Mouse (Mus musculus): ENCODE data around the gene Shc3. TPM values are rescaled to one million over a fixed set of nuclear protein-coding genes. Genes with fewer than 3 reads are reported as not detected.

Gene Shc3
- total and polyA plus RNA-seq, 2 experiments from 2014 or later: 9.1 to 111 TPM

DNA sequence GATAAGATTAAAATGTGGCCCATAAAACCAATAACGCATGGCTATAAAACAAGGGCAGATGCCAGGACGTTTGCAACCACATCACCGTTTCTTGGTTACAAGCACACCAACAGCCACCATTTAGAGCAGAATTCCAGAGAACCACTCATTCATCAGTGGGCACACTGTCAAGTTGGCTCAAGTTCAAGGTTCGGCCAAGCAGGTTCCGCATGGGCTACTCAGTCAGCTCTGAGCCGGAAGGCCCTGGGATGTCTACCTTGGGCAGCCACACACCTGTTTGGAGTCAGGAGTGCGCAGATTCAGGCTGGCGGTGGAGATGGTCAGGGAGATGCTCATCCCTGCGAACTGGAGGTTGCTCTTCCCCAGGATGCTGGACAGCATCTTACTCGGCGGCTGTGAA lies 89.4 kb downstream of the Shc3 start:
- DNase-seq (ENCODE audit: low spot score) (peak; percentile 57), ATAC-seq (no peak)
- no peaks in the 10 kb centered on the region for H3K36me3 ChIP-seq (ENCODE audit: insufficient read depth, low read length)
- H3K9me3 ChIP-seq (ENCODE audit: low read length): no peaks in the 10 kb centered on the region
- no peak overlapping the region for H3K27ac ChIP-seq
- H3K4me1 ChIP-seq (ENCODE audit: insufficient read depth, low read length): no peaks in the 10 kb centered on the region; the same call in 1 of the 2 replicates
- no peak overlapping the region for H3K4me2 ChIP-seq (ENCODE audit: low read depth, low read length)
- TF ChIP-seq CTCF (IDR thresholded peaks at IDR 0.05; ENCODE audit: low read depth): no peak
- no peaks in the 10 kb centered on the region for H3K27me3 ChIP-seq (ENCODE audit: insufficient read depth, low read length)
- WGBS: 63% methylated on average over 11 of the region's 11 CpGs
- H3K4me3 ChIP-seq (ENCODE audit: low read length): no peak overlapping the region
- H3K9ac ChIP-seq (replicated peaks; ENCODE audit: low read length): no peak overlapping the region

DNA sequence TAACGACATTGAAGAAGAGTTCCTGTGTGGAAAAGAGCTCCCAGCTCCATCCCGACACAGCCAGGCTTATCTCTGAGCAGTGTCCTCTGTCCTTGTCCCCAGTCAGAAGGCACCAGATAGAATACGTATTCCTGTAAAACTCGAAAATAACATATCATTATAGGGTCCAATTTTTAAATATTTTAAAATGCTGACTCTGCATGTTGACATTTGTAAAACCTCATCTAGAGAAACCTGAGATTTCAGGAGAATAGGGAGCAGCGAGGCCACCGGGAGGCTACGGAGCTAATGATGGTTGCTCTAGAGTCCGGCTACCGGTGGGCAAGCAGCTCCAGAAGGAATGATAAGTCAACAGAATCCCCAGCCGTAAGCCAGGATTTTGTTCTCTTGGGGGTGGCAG lies 92.2 kb downstream of the Shc3 start:
- H3K4me2 ChIP-seq (ENCODE audit: low read depth, low read length): no peak overlapping the region
- peak overlapping the region; percentile 20; the same call in 1 of the 2 replicates for H3K27ac ChIP-seq
- no peaks in the 10 kb centered on the region; the same call in 1 of the 2 replicates for H3K4me1 ChIP-seq (ENCODE audit: insufficient read depth, low read length)
- no peak for ATAC-seq
- no peaks in the 10 kb centered on the region for H3K9me3 ChIP-seq (ENCODE audit: low read length)
- 84% methylated on average over 10 of the region's 10 CpGs for WGBS
- H3K4me3 ChIP-seq (ENCODE audit: low read length): no peak overlapping the region
- H3K27me3 ChIP-seq (ENCODE audit: insufficient read depth, low read length): no peaks in the 10 kb centered on the region
- no peak for DNase-seq (ENCODE audit: low spot score)
- H3K9ac ChIP-seq (replicated peaks; ENCODE audit: low read length): no peak overlapping the region
- no peak for TF ChIP-seq CTCF (IDR thresholded peaks at IDR 0.05; ENCODE audit: low read depth)
- H3K36me3 ChIP-seq (ENCODE audit: insufficient read depth, low read length): no peaks in the 10 kb centered on the region

DNA sequence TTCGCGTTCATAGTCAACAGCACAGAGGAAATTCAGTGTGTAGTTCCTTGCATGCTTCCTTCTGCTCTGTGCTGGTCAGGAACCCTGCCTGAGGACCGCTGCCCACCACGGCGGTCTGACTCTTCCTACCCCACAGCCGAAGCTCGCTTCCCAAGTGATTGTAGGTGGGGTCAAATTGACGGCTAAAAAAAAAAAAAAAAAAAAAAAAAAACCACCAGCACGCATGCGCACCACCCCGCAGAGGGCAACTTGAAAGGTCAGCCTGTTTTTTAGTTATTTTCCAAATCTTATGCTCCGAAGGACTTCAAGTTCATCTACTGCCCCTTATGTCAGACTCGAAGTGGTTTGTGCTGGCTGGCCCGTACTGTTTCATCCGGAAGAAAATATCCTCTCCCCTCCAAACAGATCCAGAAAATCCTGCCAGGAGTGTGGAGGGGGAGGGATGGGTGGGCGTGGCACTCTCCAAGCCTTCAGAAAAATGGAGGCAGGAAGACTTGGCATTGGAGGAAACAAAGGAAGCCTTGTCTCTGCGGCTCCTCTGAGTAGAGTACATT lies 100.4 kb downstream of the Shc3 start:
- Histone ChIP-seq H3K4me1 (ENCODE audit: insufficient read depth, low read length) (no peaks in the 10 kb centered on the region), H3K9ac (replicated peaks; ENCODE audit: low read length) (no peak overlapping the region), H3K27me3 (ENCODE audit: insufficient read depth, low read length) (no peaks in the 10 kb centered on the region), H3K4me2 (ENCODE audit: low read depth, low read length) (no peak overlapping the region), H3K9me3 (ENCODE audit: low read length) (no peaks in the 10 kb centered on the region), H3K36me3 (ENCODE audit: insufficient read depth, low read length) (no peaks in the 10 kb centered on the region), H3K27ac (no peak overlapping the region), H3K4me3 (ENCODE audit: low read length) (no peak overlapping the region)
- DNase-seq (ENCODE audit: low spot score) (peak; percentile 9), ATAC-seq (no peak)
- no peak for TF ChIP-seq CTCF (IDR thresholded peaks at IDR 0.05; ENCODE audit: low read depth)
- WGBS: 70% methylated on average over 17 of the region's 17 CpGs

DNA sequence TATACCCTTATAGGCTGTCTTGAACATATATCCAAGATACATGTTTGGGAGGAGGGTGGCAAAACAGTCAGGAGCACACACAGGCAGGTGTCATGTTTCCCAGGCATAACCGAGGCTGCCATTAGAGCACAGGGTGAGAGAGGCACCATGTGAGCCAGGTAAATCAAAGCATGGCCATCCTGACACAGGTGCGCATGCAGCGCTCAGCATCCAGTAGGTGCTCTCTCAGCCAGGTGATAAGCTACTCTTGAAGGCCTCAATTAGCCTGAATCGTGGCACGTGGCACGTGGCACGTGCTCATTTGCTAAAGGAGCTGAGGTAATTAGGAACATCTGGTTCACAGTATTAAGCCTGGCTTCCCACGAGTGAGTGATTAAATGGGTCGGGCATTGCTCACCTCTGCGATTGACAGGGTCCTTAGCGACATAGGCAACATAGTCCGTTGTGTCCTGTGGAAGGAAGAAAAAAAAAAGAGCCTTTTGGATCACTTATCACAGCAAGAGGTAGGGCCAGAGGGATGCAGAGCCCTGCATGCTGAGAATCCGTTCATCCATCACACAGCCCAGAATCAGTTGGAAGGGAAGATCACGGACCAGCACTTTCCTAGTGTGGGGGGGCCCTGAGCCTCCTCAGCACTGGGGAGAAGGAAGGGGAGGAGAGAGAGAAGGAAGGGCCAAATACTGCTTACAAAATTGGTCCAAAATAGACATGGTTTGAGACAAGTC lies 102.9 kb downstream of the Shc3 start:
- no peak overlapping the region for H3K4me2 ChIP-seq (ENCODE audit: low read depth, low read length)
- WGBS: 54% methylated on average over 14 of the region's 14 CpGs

GRCm38 (mm10) chr13:51464294-51464693 lies 104.9 kb downstream of the Shc3 start:
- Histone ChIP-seq H3K27ac (no peak overlapping the region), H3K4me2 (ENCODE audit: low read depth, low read length) (no peak overlapping the region), H3K9ac (replicated peaks; ENCODE audit: low read length) (no peak overlapping the region), H3K36me3 (ENCODE audit: insufficient read depth, low read length) (no peaks in the 10 kb centered on the region), H3K9me3 (ENCODE audit: low read length) (no peaks in the 10 kb centered on the region), H3K27me3 (ENCODE audit: insufficient read depth, low read length) (no peaks in the 10 kb centered on the region), H3K4me1 (ENCODE audit: insufficient read depth, low read length) (no peaks in the 10 kb centered on the region), H3K4me3 (ENCODE audit: low read length) (no peak overlapping the region)
- no peak for TF ChIP-seq CTCF (IDR thresholded peaks at IDR 0.05; ENCODE audit: low read depth)
- ATAC-seq: no peak
- no peak for DNase-seq (ENCODE audit: low spot score)
- WGBS: 68% methylated on average over 4 of the region's 4 CpGs

More for the DNA sequence above, 102.9 kb downstream of the Shc3 start:
- Histone ChIP-seq H3K4me3 (ENCODE audit: low read length) (no peak overlapping the region), H3K27me3 (ENCODE audit: insufficient read depth, low read length) (no peaks in the 10 kb centered on the region), H3K36me3 (ENCODE audit: insufficient read depth, low read length) (no peaks in the 10 kb centered on the region), H3K27ac (no peak overlapping the region), H3K9me3 (ENCODE audit: low read length) (no peaks in the 10 kb centered on the region), H3K4me1 (ENCODE audit: insufficient read depth, low read length) (no peaks in the 10 kb centered on the region), H3K9ac (replicated peaks; ENCODE audit: low read length) (no peak overlapping the region)
- ATAC-seq: peak; percentile 57
- TF ChIP-seq CTCF (IDR thresholded peaks at IDR 0.05; ENCODE audit: low read depth): no peak
- no peak for DNase-seq (ENCODE audit: low spot score)

- no peak for ATAC-seq
- Histone ChIP-seq H3K27ac (no peak overlapping the region), H3K4me1 (ENCODE audit: insufficient read depth, low read length) (no peaks in the 10 kb centered on the region), H3K4me3 (ENCODE audit: low read length) (no peak overlapping the region), H3K36me3 (ENCODE audit: insufficient read depth, low read length) (no peaks in the 10 kb centered on the region), H3K9ac (replicated peaks; ENCODE audit: low read length) (no peak overlapping the region), H3K27me3 (ENCODE audit: insufficient read depth, low read length) (no peaks in the 10 kb centered on the region), H3K4me2 (ENCODE audit: low read depth, low read length) (no peak overlapping the region), H3K9me3 (ENCODE audit: low read length) (no peaks in the 10 kb centered on the region)
- no peak for TF ChIP-seq CTCF (IDR thresholded peaks at IDR 0.05; ENCODE audit: low read depth)
- 55% methylated on average over 4 of the region's 4 CpGs for WGBS
- DNase-seq (ENCODE audit: low spot score): no peak
These were observed 112.9 kb downstream of the Shc3 start for GRCm38 (mm10) chr13:51456190-51456878.
